Mouse (Mus musculus) cerebellum, adult 9-10 months (tissue): ENCODE results near the gene C77080.
A peak's percentile ranks its signal among the peaks of the same experiment; 100 is the strongest.
"Not testable (repeated sequence)": the region's sequence is repeated elsewhere in the genome, so short reads cannot be mapped to it uniquely, and the experiment has no call there.

Experiments used
- DNase-seq: peaks from one replicate; pipeline ENCODE4 v3.0.0; 2022

Gene C77080

DNA sequence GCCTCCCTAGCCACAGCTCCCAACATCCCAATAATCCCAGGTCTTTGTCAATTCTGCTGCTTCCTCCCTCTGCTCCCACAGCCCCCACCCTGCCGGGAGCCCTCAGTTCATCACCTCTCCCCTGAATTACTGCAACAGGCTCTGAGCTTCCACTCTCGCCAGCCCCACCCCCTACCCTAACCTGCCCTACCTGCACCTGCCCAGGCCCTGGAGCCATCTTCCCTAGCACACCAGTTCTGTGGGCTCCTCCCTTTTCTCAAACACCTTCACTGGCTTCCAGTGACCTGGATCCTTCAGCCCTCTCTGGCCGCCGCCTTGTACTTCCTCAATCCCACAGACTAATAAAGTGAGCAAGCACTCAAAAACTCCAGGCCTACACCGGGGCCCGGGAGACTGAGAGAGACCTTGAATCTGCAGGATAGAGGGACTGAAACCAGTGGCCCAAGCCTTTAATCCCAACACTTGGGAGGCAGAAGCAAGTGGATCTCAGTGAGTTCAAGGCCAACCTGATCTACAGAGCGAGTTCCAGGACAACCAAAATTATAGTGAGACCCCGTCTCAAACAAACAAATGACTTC, 24.9 kb downstream of the C77080 start:
- DNase-seq, result no peak

DNA sequence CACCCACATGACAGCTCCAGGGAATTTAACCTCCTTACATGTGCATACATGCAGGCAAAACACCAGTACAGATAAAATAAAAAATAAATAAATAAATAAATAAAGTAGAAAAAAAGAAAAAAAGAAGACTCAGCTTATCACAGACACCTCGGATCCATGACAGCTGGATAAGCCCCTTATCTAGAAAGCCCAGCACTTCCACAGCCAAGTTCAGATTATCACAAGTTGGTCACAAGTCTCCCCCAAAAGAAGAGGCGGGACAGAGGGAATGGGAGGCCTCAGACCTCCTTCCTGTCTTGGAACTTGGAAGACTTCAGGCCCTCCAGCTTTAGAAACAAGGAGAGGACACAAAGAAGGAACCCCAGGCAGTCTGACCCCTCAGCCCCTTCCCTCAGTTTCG, 26.1 kb downstream of the C77080 start:
- DNase-seq, result no peak

DNA sequence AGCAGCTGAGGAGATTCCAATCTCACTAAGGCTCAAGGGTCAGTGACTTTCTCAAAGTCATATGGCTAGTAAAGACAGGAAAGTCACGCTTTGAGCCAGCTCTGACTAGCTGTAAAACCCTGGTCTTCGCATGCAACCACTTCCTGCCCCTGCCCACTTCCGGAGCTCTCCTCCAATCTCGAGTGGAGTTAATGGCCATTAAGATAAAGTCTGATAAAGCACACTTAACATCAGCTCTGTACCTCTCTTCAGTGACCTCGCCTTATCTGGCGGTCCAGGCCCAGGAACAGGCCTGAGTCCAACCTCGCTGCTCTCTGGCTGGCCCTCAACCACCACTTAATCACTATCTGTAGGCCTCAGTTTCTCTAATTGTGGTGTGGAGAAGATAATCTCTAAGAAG, 26.7 kb downstream of the C77080 start:
- DNase-seq, result no peak

DNA sequence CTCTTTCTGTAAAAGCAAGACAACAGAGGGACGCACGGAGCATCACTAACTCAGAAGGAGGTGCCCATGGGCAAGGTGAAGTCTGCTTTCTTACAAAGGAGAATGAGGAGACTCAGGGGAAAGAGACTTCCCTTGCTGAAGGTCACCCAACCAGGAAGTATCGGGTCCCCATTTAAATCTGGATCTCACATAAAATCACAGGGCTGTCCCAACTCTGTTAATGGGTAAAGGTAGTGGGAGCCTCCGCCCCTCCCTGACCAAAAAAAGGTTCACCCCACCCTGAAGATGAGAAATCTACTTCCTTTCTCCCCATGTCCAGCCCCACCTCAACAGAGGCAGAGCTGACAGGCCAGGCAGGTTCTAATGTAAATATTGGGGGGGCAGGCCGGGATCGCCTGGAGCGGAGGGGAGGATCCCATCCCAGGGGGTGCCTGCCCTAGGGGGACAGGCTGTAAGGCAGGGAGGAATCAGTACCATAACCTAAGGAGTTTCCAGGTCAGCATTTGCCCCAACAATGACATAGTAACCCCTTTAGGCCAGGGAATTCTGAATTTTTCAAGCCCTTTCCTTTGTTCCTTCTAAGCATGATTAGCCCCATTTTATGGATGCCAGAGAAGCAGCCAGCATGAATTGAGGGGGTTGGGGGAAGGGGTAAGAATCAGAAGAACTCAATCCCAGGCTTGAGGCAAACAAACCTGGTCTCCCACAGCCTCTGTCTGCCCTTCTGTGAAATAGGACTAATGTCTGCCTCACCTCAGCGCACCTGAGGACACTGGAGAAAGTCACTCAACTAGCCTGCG, 28.4 kb downstream of the C77080 start:
- no peak for DNase-seq

DNA sequence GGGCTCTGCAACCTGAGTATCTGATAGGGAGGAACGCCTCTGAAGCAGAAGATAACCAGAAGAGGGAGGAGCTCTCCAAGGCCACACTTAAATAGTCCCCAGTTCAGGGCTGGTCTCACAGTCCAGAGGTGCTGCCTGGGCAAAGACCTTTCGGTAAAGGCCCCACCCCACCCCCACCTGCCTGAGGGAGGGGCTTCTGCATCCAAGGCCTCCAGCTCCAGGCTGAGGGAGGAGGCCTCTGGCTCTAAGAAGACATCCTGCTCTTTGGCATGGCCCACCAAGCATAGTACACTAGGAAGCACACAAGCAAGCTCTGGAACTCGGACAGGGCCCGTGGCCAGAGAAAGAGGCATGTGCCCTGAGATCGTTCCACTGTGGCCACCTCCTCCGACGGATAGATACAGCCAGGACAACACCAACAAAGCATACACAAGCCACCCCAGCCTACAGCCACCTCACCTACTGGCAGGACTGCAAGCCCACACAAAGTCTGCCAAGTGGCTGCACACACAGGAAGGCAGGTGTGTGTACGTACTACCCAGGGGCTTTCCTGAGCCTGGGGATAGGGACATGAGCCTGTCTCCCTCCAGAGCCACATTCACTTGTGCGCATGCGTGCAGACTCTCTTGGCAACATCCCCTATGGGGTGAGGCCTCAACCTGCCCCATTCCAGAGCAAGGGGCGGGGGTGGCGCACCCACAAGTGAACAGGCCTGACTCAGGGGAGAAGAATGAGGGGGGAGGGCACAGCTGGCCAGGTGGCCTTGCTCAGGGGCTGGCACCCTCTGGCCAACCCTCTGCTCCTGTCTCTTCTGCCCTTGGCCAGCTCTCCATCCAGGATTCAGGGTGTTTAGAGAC, 29.4 kb downstream of the C77080 start:
- no peak for DNase-seq

DNA sequence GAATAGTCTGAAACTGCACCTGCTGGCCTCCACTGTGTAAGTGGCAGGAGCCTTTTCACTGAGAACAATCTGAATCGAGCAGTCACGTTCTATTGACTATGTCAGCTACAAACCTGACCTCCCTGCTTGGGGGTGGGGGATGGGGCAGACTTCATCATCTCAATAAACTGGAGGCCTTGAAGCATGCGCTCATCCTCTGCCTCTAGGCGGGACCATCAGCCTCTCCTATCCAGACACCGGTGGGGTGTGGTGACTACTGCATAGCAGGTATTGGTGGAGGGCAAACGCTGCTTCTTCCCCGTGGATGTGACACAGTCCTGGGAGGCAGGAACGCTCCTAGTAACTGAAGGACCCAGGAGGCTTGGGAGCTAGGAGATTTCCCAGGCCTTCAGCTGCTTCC, 30.3 kb downstream of the C77080 start:
- no peak for DNase-seq

DNA sequence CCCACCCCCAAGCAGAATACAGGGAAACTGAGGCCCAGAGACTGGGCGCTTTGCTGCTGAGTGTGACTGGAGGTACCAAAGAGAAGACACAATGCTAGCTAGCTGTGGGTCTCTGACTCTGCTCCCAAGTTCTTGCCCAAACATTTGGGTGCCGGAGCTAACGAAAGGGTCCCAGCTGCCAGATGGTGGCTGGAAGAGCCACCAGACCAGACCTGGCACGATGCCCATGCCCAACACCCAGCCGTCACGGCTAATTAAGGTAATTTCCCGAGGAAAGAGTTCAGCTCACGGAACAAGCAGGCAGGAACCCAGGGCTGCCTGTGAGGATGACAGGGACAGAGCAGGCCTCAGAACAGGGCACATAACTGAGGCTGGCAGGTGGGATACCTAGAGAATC, 33.2 kb downstream of the C77080 start:
- DNase-seq, result no peak

DNA sequence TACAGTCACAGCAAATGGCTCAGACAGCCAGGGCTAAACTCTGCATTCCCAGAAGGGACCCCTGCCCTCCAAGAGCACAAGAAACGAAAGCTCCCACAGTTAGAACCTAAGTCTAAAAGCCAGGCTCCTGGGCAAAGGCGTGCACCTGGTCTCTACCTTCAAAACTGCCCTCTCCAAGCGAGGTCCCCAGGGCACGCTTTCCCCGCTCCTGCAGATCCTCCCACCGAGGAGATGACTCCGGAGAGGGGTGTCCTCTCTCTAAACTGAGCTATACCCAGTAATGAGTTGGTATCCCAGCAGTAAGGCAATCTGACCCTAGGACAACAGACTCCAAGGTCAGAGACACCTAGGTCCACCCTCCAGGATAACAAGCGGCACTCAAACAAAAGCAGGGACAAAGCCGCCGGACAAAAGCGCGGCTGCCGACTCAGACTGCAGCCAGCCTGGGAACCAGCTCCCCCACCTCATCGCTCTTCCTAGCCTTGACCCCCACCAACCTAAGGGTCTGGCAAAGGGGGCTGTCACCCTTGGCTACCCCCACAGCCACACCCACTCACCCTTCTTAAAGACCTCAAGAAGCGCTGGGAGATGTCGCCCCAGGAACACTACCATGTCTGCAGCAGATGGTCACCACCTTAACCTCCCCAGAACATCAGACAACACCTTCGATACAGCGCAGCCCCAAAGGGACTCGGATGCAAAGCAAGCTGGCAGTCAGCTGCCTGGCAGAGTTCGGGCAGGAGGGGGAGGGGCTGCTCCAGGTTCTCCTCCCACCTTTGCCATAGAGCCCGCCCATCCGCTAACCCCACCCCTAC, 33.8 kb downstream of the C77080 start:
- DNase-seq, result no peak

DNA sequence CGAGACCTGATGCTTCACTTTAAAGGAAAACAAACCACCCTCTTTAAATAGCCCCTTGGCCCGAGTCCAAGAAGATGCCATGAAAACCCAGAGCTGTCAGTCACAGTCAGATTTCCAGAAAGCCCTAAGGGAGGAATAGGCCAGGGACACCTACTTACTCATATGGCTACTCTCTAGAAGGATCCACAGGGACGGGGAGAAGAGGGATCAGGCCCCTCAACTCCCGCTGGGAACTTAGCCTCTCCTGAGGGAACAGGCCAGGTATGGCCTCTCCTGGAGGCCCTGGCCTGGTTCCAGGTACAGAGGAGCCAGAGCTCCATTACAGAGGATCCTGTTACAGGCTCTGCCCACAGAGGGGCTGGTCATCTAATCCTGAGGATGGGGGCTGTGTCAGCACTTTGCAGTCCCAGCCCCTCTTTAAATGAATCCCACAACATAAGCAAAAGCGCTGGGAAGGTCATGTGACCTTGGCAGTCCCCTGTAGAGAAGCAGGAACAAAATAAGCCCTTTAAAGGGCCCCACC, 34.7 kb downstream of the C77080 start:
- peak; percentile 51 for DNase-seq

DNA sequence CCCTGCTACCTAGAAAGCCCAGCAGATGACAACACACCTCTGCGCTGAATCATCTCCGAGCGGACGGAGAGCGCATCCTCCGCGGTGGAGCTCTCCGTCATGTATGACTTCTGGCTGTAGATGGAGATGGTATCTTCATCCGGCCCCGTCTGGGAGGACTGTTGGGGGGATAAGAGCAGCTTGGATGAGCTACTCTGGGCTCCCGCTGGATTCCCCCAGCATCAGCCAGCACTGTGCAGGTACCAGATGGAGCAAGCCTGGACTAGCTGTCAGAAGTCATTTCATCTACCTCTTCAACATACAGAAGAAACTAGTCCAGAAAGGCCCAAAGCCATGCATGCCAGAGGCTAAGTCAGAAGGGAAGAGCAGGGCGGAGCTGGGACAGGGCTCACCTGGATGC, 35.9 kb downstream of the C77080 start:
- peak; percentile 69 for DNase-seq

DNA sequence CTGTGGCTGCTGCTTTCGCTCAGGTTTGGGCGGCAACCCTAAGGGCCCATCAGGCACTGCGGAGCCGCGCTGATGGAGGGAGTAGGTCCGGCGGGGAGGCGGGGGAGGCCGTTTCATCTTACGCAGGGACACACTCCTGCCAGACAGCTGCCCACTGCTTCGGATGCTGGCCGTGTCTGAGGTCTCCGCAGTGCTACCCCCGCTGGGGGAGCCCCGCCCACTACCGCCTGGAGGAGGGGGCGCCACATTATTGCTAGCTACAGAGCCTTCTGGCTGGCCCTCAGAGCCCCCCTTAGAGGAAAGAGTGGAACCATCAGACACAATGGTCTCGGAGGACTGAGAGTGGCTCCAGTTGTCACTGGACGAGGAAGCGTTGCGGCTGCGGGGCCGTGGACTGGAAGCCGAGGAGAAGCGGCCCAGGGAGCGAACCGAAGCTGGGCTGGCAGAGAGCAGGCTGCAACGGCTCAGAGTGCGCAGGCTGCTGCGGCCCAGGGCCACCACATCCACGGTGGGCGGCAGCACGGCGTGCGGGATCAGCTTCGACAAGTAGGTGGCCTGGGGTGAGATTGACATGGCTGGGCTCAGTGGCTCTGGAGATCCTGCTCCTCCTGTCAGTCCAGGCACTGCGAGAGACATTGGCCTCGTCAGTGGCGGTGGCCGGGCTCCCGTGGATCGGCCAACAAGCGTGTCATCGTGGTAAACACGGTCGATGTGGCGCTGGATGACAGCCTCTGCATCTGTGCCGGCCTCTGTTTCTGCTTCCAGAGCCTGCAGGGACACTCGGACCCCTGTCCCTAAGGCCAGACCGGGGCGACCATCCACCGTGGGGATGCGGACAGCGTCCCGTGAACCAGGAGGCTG, 37.6 kb downstream of the C77080 start:
- DNase-seq, result no peak

DNA sequence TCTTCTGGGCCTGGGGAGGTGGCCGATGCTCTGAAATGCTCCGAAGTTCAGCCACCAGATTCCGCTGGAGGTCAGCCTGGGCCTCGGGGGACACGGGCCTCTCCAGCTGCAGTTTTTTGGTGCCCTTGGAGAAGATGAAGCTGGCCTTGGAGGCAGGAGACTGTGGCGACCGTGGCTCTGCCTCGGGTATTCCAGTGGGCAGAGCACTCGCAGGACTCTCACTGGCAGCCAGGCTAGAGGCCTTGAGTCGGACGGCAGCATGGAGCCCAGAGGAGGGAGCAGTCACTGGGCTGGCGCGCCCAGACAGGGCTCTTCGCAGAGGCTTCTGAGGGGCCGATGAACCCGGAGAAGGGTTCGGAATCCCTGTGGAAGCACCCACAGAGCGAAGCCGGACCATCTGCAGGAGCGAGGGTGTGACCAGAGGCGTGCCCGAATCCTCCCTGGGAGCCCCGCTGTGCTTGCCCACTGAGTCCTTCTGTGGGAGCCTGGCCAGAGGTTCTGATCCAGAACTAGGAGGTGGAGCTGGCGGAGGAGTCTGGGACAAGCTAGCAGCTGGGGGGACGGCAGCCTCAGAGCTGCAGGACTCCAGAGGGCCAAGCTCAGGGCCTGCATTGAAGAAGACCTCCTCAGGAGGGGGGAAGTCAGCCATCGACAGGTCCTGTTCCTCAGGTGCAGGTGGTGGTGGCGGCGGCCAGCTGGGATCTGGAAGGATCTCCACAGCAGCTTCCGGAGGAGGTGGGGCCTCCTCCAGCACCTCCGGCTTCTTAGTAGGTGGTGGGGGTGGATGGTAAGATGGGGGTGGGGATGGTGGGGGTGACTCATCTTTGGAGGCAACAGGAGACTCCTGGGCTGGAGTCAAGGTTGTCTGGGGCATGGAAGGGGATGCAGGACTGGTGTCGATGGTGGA, 38.9 kb downstream of the C77080 start:
- no peak for DNase-seq

DNA sequence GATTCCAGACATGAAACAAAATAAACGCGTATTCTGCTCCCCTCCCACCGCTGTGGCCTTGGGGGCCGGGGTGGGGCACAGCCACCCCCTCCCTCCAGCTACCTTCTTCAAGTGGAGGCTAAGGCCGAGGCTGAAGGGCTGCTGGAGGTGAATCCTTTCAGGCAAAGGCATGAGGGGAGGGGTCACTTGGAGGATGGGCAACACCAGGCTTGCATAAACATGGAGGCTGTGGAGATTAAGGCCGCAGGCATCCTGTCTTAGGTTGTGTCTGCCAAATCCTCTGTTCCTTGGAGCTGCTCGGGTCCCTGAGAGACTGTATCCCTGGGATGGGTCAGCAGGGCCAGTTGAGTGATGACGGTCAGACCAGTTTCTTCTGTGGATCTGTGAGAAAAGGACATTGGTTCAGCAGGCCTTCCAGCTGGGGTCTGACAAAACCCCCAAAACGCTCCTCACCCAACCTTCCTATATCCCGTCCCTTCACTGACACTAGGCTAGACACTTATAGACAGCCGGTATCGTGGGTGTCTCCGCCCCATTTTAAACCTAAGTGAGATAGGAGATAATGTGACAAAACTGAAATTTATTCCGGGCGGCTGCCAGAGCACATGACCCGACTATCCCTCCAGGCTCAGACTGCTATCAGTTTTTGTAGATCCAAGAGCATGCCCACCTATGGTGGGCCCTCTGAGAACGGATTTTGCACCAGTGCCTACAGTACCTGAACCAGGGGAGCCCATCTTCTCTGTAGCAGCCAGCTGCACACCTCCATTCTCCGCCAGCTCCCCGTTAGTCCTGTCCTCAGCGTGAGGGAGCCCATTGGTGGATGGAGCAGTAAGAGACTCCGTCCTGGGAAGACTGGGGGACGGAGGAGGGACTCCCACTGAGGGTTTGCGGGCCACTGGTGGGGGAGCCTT, 39.9 kb downstream of the C77080 start:
- DNase-seq, result peak; percentile 50

DNA sequence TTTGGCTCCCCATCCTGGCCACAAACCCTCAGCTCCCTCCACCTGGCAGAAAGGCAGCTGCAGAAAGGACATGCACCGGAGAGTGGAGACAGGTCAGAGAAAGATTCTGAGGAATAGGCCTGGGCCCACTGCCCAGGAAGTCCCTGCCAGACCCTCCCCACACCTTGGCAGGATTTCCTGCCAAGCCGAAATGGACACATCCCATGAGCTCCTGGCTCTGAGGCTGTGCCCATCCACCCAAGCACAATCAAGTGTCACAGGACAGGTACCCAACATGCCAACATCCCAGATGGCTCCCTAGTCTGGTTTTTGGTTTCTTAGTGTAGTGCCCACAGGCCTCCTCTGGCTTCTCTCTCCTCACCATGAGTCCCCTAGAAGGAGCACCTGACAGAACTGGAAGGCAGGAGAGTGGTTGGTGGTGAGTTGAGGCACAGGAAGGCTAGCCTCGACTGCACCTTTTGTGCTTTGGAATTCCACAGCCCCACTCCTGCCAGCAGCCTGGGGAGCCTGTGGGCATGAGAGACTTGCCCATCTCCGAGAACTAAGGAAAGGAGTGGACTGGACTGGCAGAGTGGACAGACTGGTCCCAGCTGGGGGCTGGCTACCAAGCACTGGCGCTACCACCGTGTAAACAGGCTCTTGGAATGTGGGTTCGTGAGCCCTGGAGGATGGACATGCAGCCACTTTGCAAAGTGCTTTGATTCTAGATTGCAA, 40.7 kb downstream of the C77080 start:
- peak; percentile 87 for DNase-seq

DNA sequence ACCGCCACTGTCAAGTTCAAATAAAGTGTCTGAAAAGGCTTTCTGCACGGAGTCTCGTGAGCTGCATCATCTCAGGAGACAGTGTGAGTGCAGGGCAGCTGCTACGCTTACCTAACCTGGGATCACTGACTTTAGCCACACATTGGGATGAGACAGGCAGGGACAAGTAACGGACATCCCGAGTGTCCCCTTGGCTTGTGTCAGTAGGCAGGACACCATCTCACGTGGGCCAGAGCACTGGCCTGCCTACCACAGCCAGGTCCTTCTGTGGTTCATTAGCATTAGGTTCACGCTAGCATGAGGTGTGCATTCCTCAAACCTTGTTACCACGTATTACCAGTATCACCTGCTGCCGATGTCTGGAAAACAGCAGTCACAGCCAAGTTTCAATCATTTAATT, 42.0 kb downstream of the C77080 start:
- no peak for DNase-seq

DNA sequence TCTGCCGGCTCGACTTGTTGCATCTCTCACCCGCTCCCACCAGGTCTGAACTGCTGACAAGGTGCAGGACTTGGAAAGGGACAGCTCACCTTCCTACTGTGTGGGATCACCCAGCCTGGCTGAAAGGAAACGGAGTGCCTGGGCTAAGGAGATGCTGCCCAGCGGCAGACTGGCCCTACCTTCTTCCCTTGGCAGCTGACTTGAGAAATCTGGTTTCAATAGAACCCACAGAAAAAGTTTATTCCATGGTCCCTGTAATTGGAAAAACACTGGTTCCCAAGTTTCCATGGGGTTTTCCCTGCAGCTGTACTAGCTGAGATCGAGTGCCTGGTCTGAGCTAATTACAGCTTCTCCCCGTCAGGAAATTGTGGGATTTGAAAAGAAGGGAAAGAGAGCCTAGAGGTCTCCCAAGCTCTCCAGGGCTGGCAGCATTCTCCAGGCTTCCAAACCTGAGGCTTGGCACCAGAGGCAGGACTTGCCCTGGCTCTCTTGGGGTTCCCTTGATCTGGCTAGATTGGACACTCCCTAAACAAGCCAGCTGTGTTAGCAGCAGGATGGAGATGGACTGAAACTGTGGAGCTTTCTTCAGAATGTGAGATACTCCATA, 42.5 kb downstream of the C77080 start:
- DNase-seq, result no peak

DNA sequence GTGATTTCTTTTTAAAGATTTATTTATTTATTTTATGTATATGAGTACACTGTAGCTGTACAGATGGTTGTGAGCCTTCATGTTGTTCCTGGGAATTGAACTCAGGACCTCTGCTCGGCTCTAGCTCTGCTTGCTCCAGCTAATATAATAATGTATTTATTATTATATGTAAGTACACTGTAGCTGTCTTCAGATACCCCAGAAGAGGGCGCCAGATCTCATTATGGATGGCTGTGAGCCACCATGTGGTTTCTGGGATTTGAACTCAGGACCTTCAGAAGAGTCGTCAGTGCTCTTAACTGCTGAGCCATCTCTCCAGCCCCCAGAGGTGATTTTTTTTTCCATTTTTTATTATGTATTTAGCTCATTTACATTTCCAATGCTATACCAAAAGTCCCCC, 48.7 kb downstream of the C77080 start:
- not testable (repeated sequence) for DNase-seq

DNA sequence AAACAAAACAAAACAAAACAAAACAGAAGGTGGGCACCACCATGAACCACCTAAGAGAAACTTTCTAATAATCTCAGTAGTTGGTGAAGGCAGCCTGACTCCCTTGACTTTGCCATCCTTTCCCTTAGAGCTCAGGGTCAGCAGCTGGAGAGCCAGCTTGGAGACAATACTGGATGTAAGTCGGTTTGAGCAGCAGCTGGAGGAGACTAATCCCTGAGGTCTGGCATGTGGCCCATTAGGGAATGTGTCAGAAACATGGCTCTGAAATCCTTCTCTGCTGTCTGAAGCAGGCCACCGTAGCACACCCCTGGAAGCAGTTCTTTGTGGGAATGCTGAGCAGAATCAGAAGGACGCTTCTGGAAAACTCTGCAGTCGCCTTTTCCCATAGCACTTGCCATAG, 49.7 kb downstream of the C77080 start:
- DNase-seq, result no peak
